Mouse (Mus musculus): ENCODE results near the gene Dennd1b. TPM values are rescaled to one million over a fixed set of nuclear protein-coding genes. Genes with fewer than 3 reads are reported as not detected.

Gene Dennd1b
- polyA plus RNA-seq, 1 experiment from 2014 or later = 8.3 TPM

DNA sequence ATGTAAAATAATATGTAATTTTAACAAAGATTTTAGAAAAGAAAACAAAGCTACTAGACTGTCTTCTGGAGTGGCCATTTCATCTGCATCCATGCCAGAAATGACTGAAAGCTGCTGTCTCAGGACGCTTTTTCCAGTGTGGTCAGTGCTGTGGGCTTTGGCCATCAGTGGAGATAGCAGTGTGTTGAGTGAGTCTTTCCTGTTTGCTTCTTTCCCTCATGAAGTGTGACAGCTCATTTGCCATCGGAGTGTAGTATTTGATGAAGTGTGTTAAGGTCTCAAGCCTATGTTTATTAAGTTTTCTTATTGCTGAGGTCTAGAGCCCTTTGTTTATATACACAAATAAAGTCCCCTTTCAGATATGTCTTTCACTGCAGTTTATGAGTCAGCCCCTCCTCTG is 112.4 kb downstream of the Dennd1b start:
- H3K4me3 ChIP-seq = no peak overlapping the region
- H3K9ac ChIP-seq (replicated peaks) = no peak overlapping the region
- H3K27ac ChIP-seq (replicated peaks) = no peak overlapping the region
- H3K4me2 ChIP-seq (replicated peaks) = no peak overlapping the region
- peaks cover 9% of the 10 kb centered on the region for H3K4me1 ChIP-seq
- ATAC-seq (replicated peaks) = no peak
- H3K27me3 ChIP-seq = no peaks in the 10 kb centered on the region
- no peaks in the 10 kb centered on the region for H3K36me3 ChIP-seq
- WGBS = 86% methylated on average over 2 of the region's 2 CpGs
- H3K9me3 ChIP-seq = no peaks in the 10 kb centered on the region

DNA sequence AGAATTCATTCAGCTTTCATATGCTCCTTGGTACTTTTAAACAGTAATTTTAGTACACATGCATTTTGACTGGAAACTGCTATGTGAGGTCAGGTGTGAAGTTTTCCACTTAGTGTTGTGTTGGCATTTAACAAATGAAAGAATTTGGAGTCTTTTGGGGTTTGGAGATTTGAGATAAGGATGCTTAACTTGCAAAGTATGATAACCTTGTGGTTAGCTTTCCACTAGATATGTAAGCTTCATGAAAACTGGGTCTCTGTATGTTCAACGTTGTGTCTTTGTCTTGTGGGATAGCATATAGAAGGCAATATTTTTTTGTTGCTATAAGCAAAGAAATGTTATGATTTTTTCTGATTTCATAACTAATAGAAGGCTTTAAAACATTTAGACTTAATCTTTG is 114.8 kb downstream of the Dennd1b start:
- Histone ChIP-seq H3K4me2 (replicated peaks) (no peak overlapping the region), H3K27me3 (no peaks in the 10 kb centered on the region), H3K4me3 (no peak overlapping the region), H3K36me3 (no peaks in the 10 kb centered on the region), H3K4me1 (peaks cover 14% of the 10 kb centered on the region), H3K9me3 (no peaks in the 10 kb centered on the region), H3K9ac (replicated peaks) (no peak overlapping the region), H3K27ac (replicated peaks) (no peak overlapping the region)
- ATAC-seq (replicated peaks) = no peak
- WGBS = 95% methylated on average over 1 of the region's 1 CpGs

DNA sequence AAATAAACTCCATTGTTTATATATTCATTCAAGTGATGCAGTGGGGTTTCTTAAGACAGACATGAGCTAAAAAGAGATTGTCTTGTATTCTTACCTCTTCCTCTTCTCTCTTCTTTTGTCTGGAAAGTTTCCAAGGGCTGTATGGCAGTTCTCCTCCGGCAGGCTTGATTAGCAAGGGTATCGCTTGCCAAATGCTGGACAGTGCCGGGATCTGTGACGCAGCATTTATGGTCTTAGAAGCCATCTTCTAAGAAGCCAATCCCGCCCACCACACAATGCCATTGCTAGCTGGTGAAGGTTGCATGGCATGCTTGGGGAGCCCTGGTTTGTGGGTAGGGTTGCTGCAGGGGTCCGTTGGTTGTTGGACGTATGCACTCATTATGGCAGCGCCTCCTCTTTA is 115.8 kb downstream of the Dennd1b start:
- no peaks in the 10 kb centered on the region for H3K27me3 ChIP-seq
- H3K27ac ChIP-seq (replicated peaks) = 0 out of 2 replicates have a peak overlapping the region, but pooled peaks have one; percentile 17
- peaks cover 14% of the 10 kb centered on the region for H3K4me1 ChIP-seq
- 41% methylated on average over 8 of the region's 8 CpGs for WGBS
- peak; percentile 43; the same call in 1 of the 2 replicates for ATAC-seq (replicated peaks)
- no peaks in the 10 kb centered on the region for H3K9me3 ChIP-seq
- H3K36me3 ChIP-seq = no peaks in the 10 kb centered on the region
- no peak overlapping the region for H3K4me3 ChIP-seq
- no peak overlapping the region for H3K9ac ChIP-seq (replicated peaks)
- H3K4me2 ChIP-seq (replicated peaks) = no peak overlapping the region

DNA sequence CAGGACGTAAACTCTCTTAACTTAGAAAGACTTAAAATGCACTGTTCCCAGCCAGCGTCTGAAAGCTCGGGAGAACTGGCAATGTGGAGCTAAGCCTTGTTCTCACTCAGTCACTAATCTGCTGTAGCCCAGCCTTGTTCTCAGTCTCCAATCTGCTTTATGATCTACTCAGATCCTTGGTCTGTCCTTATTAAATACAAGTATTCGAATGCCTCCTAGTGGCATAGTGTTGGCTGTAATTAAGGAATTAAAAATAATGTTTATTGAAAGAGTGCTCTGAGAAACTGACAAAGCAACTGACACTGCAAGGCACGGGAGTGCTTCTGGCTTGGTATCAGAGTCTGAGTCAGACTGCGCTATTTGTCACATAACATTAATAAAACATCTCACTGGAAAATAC is 116.3 kb downstream of the Dennd1b start:
- H3K4me3 ChIP-seq = no peak overlapping the region
- 24% methylated on average over 6 of the region's 6 CpGs for WGBS
- no peaks in the 10 kb centered on the region for H3K9me3 ChIP-seq
- peaks cover 14% of the 10 kb centered on the region for H3K4me1 ChIP-seq
- H3K36me3 ChIP-seq = no peaks in the 10 kb centered on the region
- no peaks in the 10 kb centered on the region for H3K27me3 ChIP-seq
- H3K4me2 ChIP-seq (replicated peaks) = no peak overlapping the region
- peak; percentile 85 for ATAC-seq (replicated peaks)
- H3K27ac ChIP-seq (replicated peaks) = 0 out of 2 replicates have a peak overlapping the region, but pooled peaks have one; percentile 17
- H3K9ac ChIP-seq (replicated peaks) = no peak overlapping the region

DNA sequence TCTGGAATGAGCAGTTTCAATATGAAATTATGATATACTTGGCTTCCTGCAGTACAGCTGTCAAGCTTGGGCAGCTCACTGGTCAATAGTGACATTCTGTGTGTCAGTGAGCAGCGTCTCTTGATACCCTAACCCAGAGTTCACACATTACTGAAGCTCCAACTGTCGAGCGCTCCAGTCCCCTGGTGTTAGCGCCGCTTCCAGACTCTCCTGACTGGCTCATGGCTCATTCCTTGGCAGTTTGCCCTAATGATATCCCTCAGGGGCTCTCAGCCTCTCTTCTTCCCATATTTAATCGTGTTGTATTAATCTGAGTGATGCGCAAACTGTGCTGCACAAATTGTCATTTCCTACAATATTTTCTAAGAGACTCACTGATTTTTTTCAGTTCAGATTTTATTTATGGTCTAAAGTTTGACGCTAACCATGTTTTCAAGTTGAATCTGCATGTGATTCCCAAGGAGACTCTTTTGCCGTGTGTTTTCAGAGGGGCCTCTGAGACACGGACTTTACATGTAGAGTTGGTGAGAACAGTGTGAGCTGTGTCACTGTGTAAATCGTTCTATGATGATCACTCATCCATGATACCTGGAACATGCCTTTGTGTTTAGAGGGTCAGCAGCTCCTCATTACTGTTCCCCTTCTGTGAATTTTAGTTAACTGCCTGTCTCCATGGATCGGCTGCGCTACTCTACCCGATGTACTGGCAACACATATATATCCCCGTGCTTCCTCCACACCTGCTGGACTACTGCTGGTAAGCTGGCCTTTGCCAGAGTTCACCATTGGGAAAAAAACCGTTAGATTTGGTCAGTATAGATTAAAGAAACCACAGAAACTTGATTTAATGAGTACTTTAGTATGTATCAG is 117.5 kb downstream of the Dennd1b start:
- WGBS = 31% methylated on average over 16 of the region's 16 CpGs
- Histone ChIP-seq H3K4me2 (replicated peaks) (peak overlapping the region; percentile 25), H3K27ac (replicated peaks) (peak overlapping the region; percentile 70)

DNA sequence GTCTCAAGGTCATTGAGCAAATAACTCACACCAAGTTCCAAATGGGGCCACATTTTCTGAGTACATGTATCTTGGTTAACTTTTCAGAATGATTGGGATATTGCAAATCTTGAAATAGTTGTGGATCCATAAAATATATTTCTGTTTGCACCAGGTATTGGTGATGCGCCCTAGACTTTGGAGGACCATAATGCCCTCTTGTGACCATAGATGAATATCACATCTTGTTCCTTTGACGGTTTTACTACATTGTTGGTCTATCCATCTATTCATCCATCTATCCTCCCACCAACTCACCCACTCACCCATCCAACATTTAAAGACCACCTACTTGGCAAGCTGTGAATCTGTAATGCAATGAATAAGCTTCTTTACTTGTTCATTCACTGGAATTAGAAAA is 120.1 kb downstream of the Dennd1b start:
- Histone ChIP-seq H3K27me3 (no peaks in the 10 kb centered on the region), H3K4me3 (no peak overlapping the region), H3K9ac (replicated peaks) (no peak overlapping the region), H3K9me3 (no peaks in the 10 kb centered on the region), H3K36me3 (no peaks in the 10 kb centered on the region), H3K4me1 (peaks cover 14% of the 10 kb centered on the region), H3K4me2 (replicated peaks) (no peak overlapping the region), H3K27ac (replicated peaks) (no peak overlapping the region)
- WGBS = 66% methylated on average over 2 of the region's 2 CpGs
- ATAC-seq (replicated peaks) = no peak

More for the DNA sequence above, 117.5 kb downstream of the Dennd1b start:
- peak; percentile 87 for ATAC-seq (replicated peaks)
- H3K9ac ChIP-seq (replicated peaks) = no peak overlapping the region
- peaks cover 14% of the 10 kb centered on the region for H3K4me1 ChIP-seq
- no peaks in the 10 kb centered on the region for H3K9me3 ChIP-seq
- H3K27me3 ChIP-seq = no peaks in the 10 kb centered on the region
- no peak overlapping the region for H3K4me3 ChIP-seq
- H3K36me3 ChIP-seq = no peaks in the 10 kb centered on the region

DNA sequence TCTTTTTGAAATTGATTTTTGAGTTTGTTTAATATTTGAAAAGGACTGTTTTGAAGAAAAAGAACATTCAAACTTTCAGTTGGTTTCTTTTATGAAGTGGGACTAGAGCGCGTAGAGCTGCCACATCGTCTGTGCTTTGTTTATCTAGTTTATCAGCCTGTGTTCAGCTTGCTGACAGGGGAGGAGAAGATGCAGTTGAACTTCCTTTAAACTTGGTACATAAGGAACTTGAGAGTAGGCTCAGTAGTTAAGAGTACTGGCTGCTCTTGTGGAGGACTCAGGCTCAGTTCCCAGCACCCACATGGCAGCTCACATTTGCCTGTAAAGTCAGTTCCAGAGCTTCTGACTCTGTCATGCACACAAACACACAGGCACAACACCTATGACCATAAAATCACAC is 124.3 kb downstream of the Dennd1b start:
- Histone ChIP-seq H3K4me1 (no peaks in the 10 kb centered on the region), H3K4me3 (no peak overlapping the region), H3K4me2 (replicated peaks) (no peak overlapping the region), H3K27me3 (no peaks in the 10 kb centered on the region), H3K9ac (replicated peaks) (no peak overlapping the region), H3K9me3 (no peaks in the 10 kb centered on the region), H3K27ac (replicated peaks) (no peak overlapping the region), H3K36me3 (no peaks in the 10 kb centered on the region)
- no peak for ATAC-seq (replicated peaks)
- 90% methylated on average over 3 of the region's 3 CpGs for WGBS

DNA sequence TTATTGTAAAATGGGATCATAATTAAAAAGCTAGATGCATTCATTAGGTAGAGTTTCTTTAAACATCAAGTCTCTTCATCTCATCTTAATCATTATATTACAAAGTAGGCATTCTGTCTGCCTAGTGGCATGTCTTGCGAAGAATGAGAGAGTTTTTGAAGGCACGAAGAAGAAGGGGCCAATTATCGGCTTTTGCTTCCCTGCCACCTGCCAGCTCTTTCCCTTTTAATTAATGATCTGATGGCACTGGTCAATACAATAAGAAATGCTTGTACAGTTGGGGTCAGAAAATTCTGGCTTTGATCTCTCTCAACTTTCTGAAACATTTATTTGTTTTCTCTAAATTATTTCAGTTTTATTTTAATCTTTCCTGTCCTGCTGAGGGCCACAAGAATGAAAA is 127.5 kb downstream of the Dennd1b start:
- WGBS = 25% methylated on average over 3 of the region's 3 CpGs
- no peaks in the 10 kb centered on the region for H3K4me1 ChIP-seq
- ATAC-seq (replicated peaks) = no peak

DNA sequence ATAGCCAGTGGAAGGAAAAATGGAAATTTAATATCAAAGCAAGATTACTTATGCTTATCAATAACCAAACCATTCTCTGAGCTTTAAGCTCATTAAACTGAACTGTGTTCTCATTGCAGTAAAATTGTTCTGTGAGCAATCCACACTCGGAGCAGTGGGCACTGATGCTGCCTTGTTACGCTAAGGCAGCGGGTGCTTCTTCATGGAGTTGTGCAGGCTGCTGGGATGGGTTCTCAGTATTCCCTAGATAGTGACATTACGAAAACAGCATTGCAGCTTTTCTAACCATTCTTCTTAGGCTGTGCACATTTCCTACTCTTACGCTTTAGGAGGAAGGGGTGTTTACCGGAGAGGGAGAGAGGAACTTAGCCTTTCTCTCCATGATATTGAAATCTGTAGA is 128.5 kb downstream of the Dennd1b start:
- Histone ChIP-seq H3K36me3 (no peaks in the 10 kb centered on the region), H3K27me3 (no peaks in the 10 kb centered on the region), H3K9me3 (no peaks in the 10 kb centered on the region), H3K4me3 (no peak overlapping the region), H3K27ac (replicated peaks) (peak overlapping the region; percentile 46), H3K4me1 (no peaks in the 10 kb centered on the region), H3K4me2 (replicated peaks) (no peak overlapping the region), H3K9ac (replicated peaks) (no peak overlapping the region)
- ATAC-seq (replicated peaks) = peak; percentile 58; the same call in 1 of the 2 replicates
- 57% methylated on average over 6 of the region's 6 CpGs for WGBS

More for the DNA sequence above, 127.5 kb downstream of the Dennd1b start:
- Histone ChIP-seq H3K27ac (replicated peaks) (no peak overlapping the region), H3K4me3 (no peak overlapping the region), H3K9me3 (no peaks in the 10 kb centered on the region), H3K9ac (replicated peaks) (no peak overlapping the region), H3K4me2 (replicated peaks) (no peak overlapping the region), H3K27me3 (no peaks in the 10 kb centered on the region), H3K36me3 (no peaks in the 10 kb centered on the region)

DNA sequence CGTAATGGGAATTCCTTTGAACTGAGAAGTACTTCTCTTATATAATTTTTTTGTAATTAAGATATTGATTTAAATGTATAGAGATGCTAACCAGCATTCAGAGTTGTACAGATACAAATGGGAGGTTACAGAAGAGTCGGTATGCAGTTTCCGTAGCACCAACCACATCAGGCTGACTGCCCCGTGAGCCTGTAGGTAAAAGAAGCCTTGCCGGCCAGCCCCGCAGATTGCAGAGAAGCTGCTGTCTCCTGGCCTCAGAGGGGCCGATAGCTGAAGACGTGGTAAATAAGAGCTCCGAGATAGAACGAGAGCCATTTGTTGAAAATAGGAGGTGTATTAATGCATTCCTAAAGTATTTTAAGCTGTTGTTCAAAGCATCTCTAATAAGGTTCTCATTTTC is 128.9 kb downstream of the Dennd1b start:
- Histone ChIP-seq H3K27ac (replicated peaks) (peak overlapping the region; percentile 46), H3K4me1 (no peaks in the 10 kb centered on the region), H3K4me2 (replicated peaks) (0 out of 2 replicates have a peak overlapping the region, but pooled peaks have one; percentile 1), H3K27me3 (no peaks in the 10 kb centered on the region), H3K4me3 (no peak overlapping the region), H3K36me3 (no peaks in the 10 kb centered on the region), H3K9ac (replicated peaks) (no peak overlapping the region), H3K9me3 (no peaks in the 10 kb centered on the region)
- WGBS = 52% methylated on average over 10 of the region's 10 CpGs
- no peak for ATAC-seq (replicated peaks)

DNA sequence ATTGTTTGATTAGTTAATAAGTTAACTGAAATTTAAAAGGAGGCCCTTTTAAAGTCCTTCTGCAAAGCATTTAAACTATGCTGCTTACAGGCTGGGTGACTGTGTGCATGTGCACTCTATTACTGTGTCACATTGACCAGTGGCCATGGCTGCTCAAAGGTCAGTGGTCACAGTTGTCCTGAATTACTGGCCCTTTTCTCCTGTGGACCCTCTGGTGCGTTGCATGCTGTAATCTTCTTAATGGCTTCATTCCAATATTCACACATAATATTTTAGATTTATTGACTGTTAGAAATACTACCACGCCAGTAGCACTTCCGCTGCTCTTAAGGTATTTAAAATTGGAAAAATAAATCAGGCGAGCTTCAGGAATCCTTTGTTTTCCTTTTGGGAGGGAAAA is 129.5 kb downstream of the Dennd1b start:
- H3K4me1 ChIP-seq = no peaks in the 10 kb centered on the region
- H3K9me3 ChIP-seq = no peaks in the 10 kb centered on the region
- ATAC-seq (replicated peaks) = no peak
- no peak overlapping the region for H3K4me2 ChIP-seq (replicated peaks)
- H3K36me3 ChIP-seq = no peaks in the 10 kb centered on the region
- no peaks in the 10 kb centered on the region for H3K27me3 ChIP-seq
- H3K9ac ChIP-seq (replicated peaks) = no peak overlapping the region
- 72% methylated on average over 4 of the region's 4 CpGs for WGBS
- H3K4me3 ChIP-seq = no peak overlapping the region
- no peak overlapping the region for H3K27ac ChIP-seq (replicated peaks)

DNA sequence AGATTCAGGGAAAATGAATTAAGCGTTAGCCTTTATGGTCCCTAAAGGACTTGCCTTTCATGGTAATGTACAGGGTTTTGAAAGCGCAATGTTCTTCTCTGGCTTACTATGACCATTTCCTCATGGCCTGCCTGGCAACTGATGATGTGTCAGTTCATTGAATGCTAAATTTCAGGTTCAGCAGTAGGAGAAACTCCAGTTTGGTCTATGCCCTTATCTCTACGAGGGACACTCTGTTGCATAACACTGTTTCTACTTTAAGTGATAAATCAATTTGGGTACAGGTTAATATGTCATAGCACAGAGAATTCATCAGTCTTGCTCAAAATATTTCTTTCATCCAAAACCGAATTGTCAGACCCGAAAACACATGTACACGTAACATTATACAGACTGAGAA is 133.1 kb downstream of the Dennd1b start:
- H3K4me2 ChIP-seq (replicated peaks) = no peak overlapping the region
- no peak overlapping the region for H3K27ac ChIP-seq (replicated peaks)
- no peaks in the 10 kb centered on the region for H3K36me3 ChIP-seq
- peaks cover under 1% of the 10 kb centered on the region; the same call in 1 of the 2 replicates for H3K4me1 ChIP-seq
- no peak for ATAC-seq (replicated peaks)
- no peaks in the 10 kb centered on the region for H3K9me3 ChIP-seq
- WGBS = 96% methylated on average over 6 of the region's 6 CpGs
- H3K4me3 ChIP-seq = no peak overlapping the region
- no peaks in the 10 kb centered on the region for H3K27me3 ChIP-seq
- no peak overlapping the region for H3K9ac ChIP-seq (replicated peaks)
